Mouse (Mus musculus) CD4-positive, CD25-positive, alpha-beta regulatory T cell, adult 4 months (primary cell): ENCODE data around the gene Fam129b. TPM values are rescaled to one million over a fixed set of nuclear protein-coding genes. Genes with fewer than 3 reads are reported as not detected.

Experiments used
- ATAC-seq: one replicate; pipeline ENCODE4 v1.8.0; 2017
- polyA plus RNA-seq, 2 experiments: library from polyadenylated mRNA; unstranded; fragments of 100-300 nt; shearing (Covaris generic); gene quantifications; one replicate each; pipeline ENCODE4 v1.2.1; 2017

Gene Fam129b
- polyA plus RNA-seq, 2 experiments from 2014 or later: 0.97 to 1.0 TPM

DNA sequence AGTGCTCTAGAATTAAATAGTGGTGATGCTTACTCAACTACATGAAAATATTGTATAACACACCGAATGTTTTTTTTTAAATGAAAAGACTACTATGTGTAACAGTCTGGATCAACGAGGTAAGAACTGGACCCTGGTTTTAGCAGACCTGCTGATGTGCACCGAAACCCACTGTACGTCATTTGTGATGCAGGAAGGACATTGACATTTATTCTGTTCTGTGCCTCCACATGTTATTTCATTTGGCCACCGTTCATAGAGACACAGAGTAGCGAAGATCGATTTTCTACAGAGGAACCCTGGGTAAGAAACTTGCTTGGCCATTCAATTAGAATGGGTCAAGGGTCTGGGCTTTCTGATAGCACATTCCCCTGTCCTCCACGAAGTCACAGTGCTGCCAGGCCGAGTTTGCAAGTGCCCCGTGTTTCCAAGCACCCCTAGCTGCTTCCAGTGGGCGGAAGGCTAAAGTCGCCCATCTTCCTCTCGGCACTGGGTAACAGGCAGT lies 90.3 kb downstream of the Fam129b start:
- ATAC-seq: no peak

DNA sequence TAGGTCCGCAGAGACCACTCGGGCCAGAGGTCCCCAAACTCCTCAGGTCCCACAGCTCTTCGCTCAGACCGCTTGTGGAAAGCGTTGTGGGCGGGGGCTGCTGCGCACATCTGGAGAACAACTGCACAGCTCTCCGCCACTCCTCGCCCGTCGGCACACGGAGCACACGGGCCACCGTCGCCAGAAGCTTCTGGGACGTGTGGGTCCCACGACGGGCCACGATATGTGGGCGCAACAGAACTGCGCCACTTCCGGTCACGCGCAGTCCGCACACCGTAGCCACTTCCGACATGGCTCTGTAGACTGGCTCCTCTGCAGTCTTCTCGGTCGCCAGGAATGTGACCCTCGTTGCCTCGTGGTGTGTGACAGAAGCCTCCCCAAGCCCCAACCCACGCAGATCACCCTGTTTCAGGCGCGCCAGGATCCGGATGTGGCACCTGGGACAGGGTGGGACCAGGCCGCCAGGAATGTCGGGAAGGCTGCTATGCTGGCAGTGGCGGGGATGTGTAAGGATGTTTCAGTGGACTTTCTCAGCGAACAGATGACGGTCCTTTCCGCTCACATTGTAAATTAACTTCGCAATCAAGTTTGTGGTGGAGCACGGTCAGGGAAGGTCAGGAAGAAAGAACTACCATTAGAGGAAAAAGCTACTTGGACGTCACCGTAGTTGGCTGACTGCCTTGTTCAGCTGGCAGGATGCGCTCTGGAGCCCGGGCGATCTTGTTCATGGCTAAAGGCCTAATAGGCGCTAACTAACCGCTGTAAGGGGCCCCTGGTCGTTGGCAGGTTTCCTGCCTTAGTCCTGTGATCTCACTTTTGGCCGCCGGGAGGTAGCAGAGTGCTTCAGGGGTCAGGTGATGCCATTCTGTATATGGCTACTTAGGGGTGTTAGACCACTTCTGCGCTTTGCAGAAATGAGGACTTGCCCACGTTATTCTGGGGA lies 91.0 kb downstream of the Fam129b start:
- ATAC-seq: peak; percentile 66

DNA sequence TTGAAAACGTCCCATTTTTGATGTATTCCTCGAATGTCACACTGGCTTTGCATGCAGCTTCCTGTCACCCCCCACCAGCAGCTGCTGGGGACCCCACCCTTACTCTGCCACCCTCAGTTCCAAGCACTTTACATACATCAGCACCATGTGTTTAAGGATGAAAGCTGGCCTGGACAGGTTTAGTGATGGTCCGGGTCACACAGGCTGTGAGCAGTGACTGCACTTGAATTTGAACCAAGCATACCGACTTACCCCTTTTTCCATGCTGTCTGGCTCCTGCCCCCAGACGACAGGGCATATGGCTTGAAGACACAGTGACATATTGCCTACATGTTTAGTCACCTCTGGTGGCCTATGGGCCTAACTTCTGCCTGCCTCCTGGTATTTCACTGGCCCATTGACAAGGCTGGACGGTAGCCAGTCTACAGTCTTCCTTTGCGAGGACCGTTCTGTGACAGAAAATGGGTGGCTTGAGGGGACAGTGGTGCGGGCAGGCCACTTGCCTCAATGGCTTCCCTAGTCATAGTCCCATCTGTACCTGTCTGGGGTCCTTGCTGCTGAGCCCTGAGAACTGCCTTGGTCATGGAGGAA lies 92.2 kb downstream of the Fam129b start:
- ATAC-seq: no peak

DNA sequence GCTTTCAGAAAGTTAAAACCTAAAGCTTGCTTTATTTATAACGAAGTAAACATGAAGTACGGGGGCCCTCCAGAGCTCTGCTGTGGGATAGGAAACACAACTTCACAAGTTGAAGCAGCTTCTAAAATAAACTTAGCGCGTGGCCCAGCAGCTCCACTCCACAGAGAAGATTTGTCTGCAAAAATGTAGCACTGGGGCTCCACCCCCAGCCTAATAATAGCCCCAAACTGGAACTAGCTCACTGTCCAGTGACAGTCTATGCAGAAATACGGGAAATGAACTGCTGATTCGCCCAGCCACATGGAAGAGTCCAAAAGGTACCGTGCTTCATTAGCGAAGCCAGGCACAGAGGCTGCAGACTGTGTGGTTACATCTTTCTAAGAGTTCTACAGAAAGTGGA lies 93.4 kb downstream of the Fam129b start:
- ATAC-seq: no peak

DNA sequence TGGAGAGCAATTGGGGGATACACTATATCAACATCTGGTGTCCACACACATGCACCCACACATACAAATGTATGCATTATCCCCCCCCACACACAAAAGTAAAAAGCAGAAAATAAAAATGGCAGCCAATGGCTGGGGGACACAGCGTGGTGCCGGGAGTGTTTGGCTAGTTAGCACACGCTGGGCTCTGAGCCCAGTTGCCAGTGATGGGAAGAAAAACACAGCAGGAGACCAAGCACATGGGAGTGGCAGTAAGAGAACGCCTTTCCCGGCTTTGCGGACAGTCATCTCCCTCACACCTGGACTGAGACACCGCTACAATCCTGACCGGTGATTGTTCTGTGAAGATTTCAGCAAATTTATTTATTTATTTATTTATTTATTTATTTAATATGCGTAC lies 95.3 kb downstream of the Fam129b start:
- ATAC-seq: no peak

DNA sequence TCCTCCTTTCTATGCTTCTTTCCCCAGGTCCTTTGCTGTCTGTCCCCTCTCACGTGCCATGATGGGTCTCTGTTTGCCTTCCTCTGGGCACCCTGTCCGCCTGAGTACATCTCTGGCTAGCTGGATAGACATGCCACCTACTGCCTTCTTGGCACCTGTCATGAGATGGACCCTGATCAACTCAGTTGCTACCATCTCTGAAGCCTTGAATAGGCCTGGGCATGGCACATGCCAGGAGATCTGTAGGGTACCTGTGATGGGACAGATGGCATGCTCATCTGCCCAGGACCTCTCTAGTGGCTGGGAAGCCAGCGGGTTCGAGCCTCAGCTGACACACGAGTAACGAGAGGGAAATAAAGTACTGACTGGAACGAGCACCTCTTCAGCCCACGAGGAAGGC lies 98.3 kb downstream of the Fam129b start:
- ATAC-seq: no peak

Other genes with a start within 250 kb of the Fam129b start
- not detected for gene Eng, start 229.5 kb upstream of the Fam129b start, polyA plus RNA-seq
- gene Fpgs, start 172.0 kb upstream of the Fam129b start, polyA plus RNA-seq: 10 to 100 TPM in 1 of 2 experiments, 1 to 10 TPM in 1; 9.4 to 12.5 TPM
- gene Cdk9, start 163.0 kb upstream of the Fam129b start, polyA plus RNA-seq: 10 to 100 TPM; 16.3 to 22.9 TPM
- gene Sh2d3c, start 155.1 kb upstream of the Fam129b start, polyA plus RNA-seq: 10 to 100 TPM; 54.0 to 90.6 TPM
- gene 6330409D20Rik, start 135.1 kb upstream of the Fam129b start, polyA plus RNA-seq: under 1 TPM in 1 of 2 experiments, not detected in 1; 0.58 TPM
- gene Tor2a, start 118.9 kb upstream of the Fam129b start, polyA plus RNA-seq: 10 to 100 TPM; 64.5 to 84.5 TPM
- gene Ttc16, start 100.5 kb upstream of the Fam129b start, polyA plus RNA-seq: 1 to 10 TPM; 1.4 to 1.6 TPM
- 1 to 10 TPM; 2.9 to 3.8 TPM for gene Ptrh1, start 100.3 kb upstream of the Fam129b start, polyA plus RNA-seq
- 1 to 10 TPM; 1.5 to 2.4 TPM for gene Cfap157, start 91.7 kb upstream of the Fam129b start, polyA plus RNA-seq
- 1 to 10 TPM; 4.2 to 4.7 TPM for gene Stxbp1, start 28.9 kb upstream of the Fam129b start, polyA plus RNA-seq
- gene Rpl12, start 85.4 kb downstream of the Fam129b start, polyA plus RNA-seq: 100 to 1,000 TPM in 1 of 2 experiments, 10 to 100 TPM in 1; 43.5 to 613 TPM
- gene Lrsam1, start 85.5 kb downstream of the Fam129b start, polyA plus RNA-seq: 10 to 100 TPM in 1 of 2 experiments, 1 to 10 TPM in 1; 5.5 to 11.1 TPM
- 1 to 10 TPM; 1.7 to 3.3 TPM for gene Slc2a8, start 106.0 kb downstream of the Fam129b start, polyA plus RNA-seq